Mouse (Mus musculus): ENCODE results near the gene Masp1. TPM values are rescaled to one million over a fixed set of nuclear protein-coding genes. Genes with fewer than 3 reads are reported as not detected.

Masp1 gene
- polyA plus RNA-seq, 1 experiment from 2014 or later = 8.8 TPM

GRCm38 (mm10) chr16:23452476-23452875, 68.1 kb downstream of the Masp1 start:
- Histone ChIP-seq H3K4me1 (peaks cover 12% of the 10 kb centered on the region), H3K4me3 (no peak overlapping the region), H3K27ac (no peak overlapping the region), H3K9me3 (no peaks in the 10 kb centered on the region), H3K36me3 (no peaks in the 10 kb centered on the region), H3K4me2 (replicated peaks) (no peak overlapping the region), H3K9ac (no peak overlapping the region), H3K27me3 (0 out of 2 replicates have a peak, but pooled peaks cover 8% of the 10 kb centered on the region)
- WGBS = 15% methylated on average over 3 of the region's 3 CpGs
- peak; percentile 75 for ATAC-seq (ENCODE audit: low FRiP score, low read depth)

GRCm38 (mm10) chr16:23450816-23451215, 69.8 kb downstream of the Masp1 start:
- no peak overlapping the region for H3K9ac ChIP-seq
- H3K9me3 ChIP-seq = no peaks in the 10 kb centered on the region
- no peak overlapping the region for H3K27ac ChIP-seq
- H3K4me2 ChIP-seq (replicated peaks) = no peak overlapping the region
- H3K4me1 ChIP-seq = peaks cover 4% of the 10 kb centered on the region
- 0 out of 2 replicates have a peak, but pooled peaks cover 8% of the 10 kb centered on the region for H3K27me3 ChIP-seq
- ATAC-seq (ENCODE audit: low FRiP score, low read depth) = no peak
- H3K4me3 ChIP-seq = no peak overlapping the region
- H3K36me3 ChIP-seq = no peaks in the 10 kb centered on the region
- 82% methylated on average over 4 of the region's 4 CpGs for WGBS

- ATAC-seq (ENCODE audit: low FRiP score, low read depth) = no peak
- Histone ChIP-seq H3K4me2 (replicated peaks) (no peak overlapping the region), H3K4me3 (no peak overlapping the region), H3K9me3 (no peaks in the 10 kb centered on the region), H3K27ac (no peak overlapping the region), H3K36me3 (no peaks in the 10 kb centered on the region), H3K4me1 (peaks cover 3% of the 10 kb centered on the region), H3K27me3 (0 out of 2 replicates have a peak, but pooled peaks cover 4% of the 10 kb centered on the region), H3K9ac (no peak overlapping the region)
- 87% methylated on average over 2 of the region's 2 CpGs for WGBS
Observed at GRCm38 (mm10) chr16:23449946-23450345, 70.7 kb downstream of the Masp1 start.

- H3K27ac ChIP-seq = no peak overlapping the region
- H3K4me1 ChIP-seq = no peaks in the 10 kb centered on the region
- no peaks in the 10 kb centered on the region for H3K36me3 ChIP-seq
- no peak overlapping the region for H3K4me2 ChIP-seq (replicated peaks)
- H3K9ac ChIP-seq = no peak overlapping the region
- H3K27me3 ChIP-seq = no peaks in the 10 kb centered on the region
- no peak overlapping the region for H3K4me3 ChIP-seq
- ATAC-seq (ENCODE audit: low FRiP score, low read depth) = no peak
- no peaks in the 10 kb centered on the region for H3K9me3 ChIP-seq
- 91% methylated on average over 4 of the region's 4 CpGs for WGBS
Observed at GRCm38 (mm10) chr16:23444231-23444630, 76.4 kb downstream of the Masp1 start.

- Histone ChIP-seq H3K4me1 (no peaks in the 10 kb centered on the region), H3K4me3 (no peak overlapping the region), H3K36me3 (no peaks in the 10 kb centered on the region), H3K27me3 (no peaks in the 10 kb centered on the region), H3K9me3 (no peaks in the 10 kb centered on the region), H3K4me2 (replicated peaks) (no peak overlapping the region), H3K9ac (no peak overlapping the region), H3K27ac (no peak overlapping the region)
- ATAC-seq (ENCODE audit: low FRiP score, low read depth) = no peak
- 54% methylated on average over 12 of the region's 12 CpGs for WGBS
Observed at GRCm38 (mm10) chr16:23437404-23438166, 83.0 kb downstream of the Masp1 start.

GRCm38 (mm10) chr16:23429991-23430390, 90.6 kb downstream of the Masp1 start:
- H3K9me3 ChIP-seq = no peaks in the 10 kb centered on the region
- no peaks in the 10 kb centered on the region for H3K4me1 ChIP-seq
- no peak for ATAC-seq (ENCODE audit: low FRiP score, low read depth)
- H3K4me2 ChIP-seq (replicated peaks) = no peak overlapping the region
- no peak overlapping the region for H3K9ac ChIP-seq
- 82% methylated on average over 8 of the region's 8 CpGs for WGBS
- no peak overlapping the region for H3K4me3 ChIP-seq
- H3K36me3 ChIP-seq = no peaks in the 10 kb centered on the region
- no peak overlapping the region for H3K27ac ChIP-seq
- H3K27me3 ChIP-seq = no peaks in the 10 kb centered on the region

GRCm38 (mm10) chr16:23428647-23429319, 91.8 kb downstream of the Masp1 start, which contains the start of gene Rtp1:
Rtp1 (plus strand) TSS chr16:23429133.
- Histone ChIP-seq H3K9me3 (no peaks in the 10 kb centered on the region), H3K27ac (no peak within 1 kb of the TSS), H3K4me3 (no peak within 1 kb of the TSS), H3K4me2 (replicated peaks) (no peak within 1 kb of the TSS), H3K4me1 (no peaks in the 10 kb centered on the region), H3K9ac (no peak within 1 kb of the TSS), H3K36me3 (no peaks in the 10 kb centered on the region), H3K27me3 (no peaks in the 10 kb centered on the region)
- WGBS = 82% methylated on average over 7 of the region's 7 CpGs
- no peak for ATAC-seq (ENCODE audit: low FRiP score, low read depth)

GRCm38 (mm10) chr16:23427701-23428100, 92.9 kb downstream of the Masp1 start:
- WGBS = 86% methylated on average over 1 of the region's 1 CpGs
- H3K9ac ChIP-seq = no peak overlapping the region
- H3K4me1 ChIP-seq = no peaks in the 10 kb centered on the region
- no peak for ATAC-seq (ENCODE audit: low FRiP score, low read depth)
- no peaks in the 10 kb centered on the region for H3K9me3 ChIP-seq
- no peak overlapping the region for H3K27ac ChIP-seq
- no peaks in the 10 kb centered on the region for H3K27me3 ChIP-seq
- H3K36me3 ChIP-seq = no peaks in the 10 kb centered on the region
- no peak overlapping the region for H3K4me2 ChIP-seq (replicated peaks)
- H3K4me3 ChIP-seq = no peak overlapping the region

- H3K4me3 ChIP-seq = no peak overlapping the region
- no peaks in the 10 kb centered on the region for H3K9me3 ChIP-seq
- H3K27ac ChIP-seq = no peak overlapping the region
- no peak overlapping the region for H3K4me2 ChIP-seq (replicated peaks)
- 73% methylated on average over 5 of the region's 5 CpGs for WGBS
- no peak overlapping the region for H3K9ac ChIP-seq
- no peaks in the 10 kb centered on the region for H3K36me3 ChIP-seq
- no peaks in the 10 kb centered on the region for H3K4me1 ChIP-seq
- H3K27me3 ChIP-seq = no peaks in the 10 kb centered on the region
- ATAC-seq (ENCODE audit: low FRiP score, low read depth) = no peak
Observed at GRCm38 (mm10) chr16:23423825-23424224, 96.8 kb downstream of the Masp1 start.

GRCm38 (mm10) chr16:23419565-23420085, 101.0 kb downstream of the Masp1 start:
- H3K9me3 ChIP-seq = no peaks in the 10 kb centered on the region
- no peaks in the 10 kb centered on the region for H3K36me3 ChIP-seq
- 87% methylated on average over 8 of the region's 8 CpGs for WGBS
- no peak overlapping the region for H3K9ac ChIP-seq
- H3K4me1 ChIP-seq = peaks cover 15% of the 10 kb centered on the region; the same call in 1 of the 2 replicates
- 0 out of 2 replicates have a peak, but pooled peaks cover 3% of the 10 kb centered on the region for H3K27me3 ChIP-seq
- no peak overlapping the region for H3K4me2 ChIP-seq (replicated peaks)
- no peak overlapping the region for H3K27ac ChIP-seq
- no peak for ATAC-seq (ENCODE audit: low FRiP score, low read depth)
- no peak overlapping the region for H3K4me3 ChIP-seq

GRCm38 (mm10) chr16:23417456-23418240, 103.0 kb downstream of the Masp1 start:
- peaks cover 15% of the 10 kb centered on the region; the same call in 1 of the 2 replicates for H3K4me1 ChIP-seq
- H3K4me3 ChIP-seq = no peak overlapping the region
- no peak overlapping the region for H3K4me2 ChIP-seq (replicated peaks)
- no peak overlapping the region for H3K27ac ChIP-seq
- 0 out of 2 replicates have a peak, but pooled peaks cover 3% of the 10 kb centered on the region for H3K27me3 ChIP-seq
- H3K9me3 ChIP-seq = no peaks in the 10 kb centered on the region
- no peaks in the 10 kb centered on the region for H3K36me3 ChIP-seq
- no peak for ATAC-seq (ENCODE audit: low FRiP score, low read depth)
- no peak overlapping the region for H3K9ac ChIP-seq
- WGBS = 60% methylated on average over 13 of the region's 13 CpGs

Measured in limb, embryonic 13.5 days (tissue).